Mouse (Mus musculus) cerebellum, postnatal 10 days (tissue): ENCODE measurements around the gene Med13l.

Experiments
- DNase-seq, 2 experiments: peaks; one replicate each; pipeline ENCODE4 v3.0.0; 2021; ENCODE audit warnings: mixed read lengths in 2 of 2

The Med13l gene

DNA sequence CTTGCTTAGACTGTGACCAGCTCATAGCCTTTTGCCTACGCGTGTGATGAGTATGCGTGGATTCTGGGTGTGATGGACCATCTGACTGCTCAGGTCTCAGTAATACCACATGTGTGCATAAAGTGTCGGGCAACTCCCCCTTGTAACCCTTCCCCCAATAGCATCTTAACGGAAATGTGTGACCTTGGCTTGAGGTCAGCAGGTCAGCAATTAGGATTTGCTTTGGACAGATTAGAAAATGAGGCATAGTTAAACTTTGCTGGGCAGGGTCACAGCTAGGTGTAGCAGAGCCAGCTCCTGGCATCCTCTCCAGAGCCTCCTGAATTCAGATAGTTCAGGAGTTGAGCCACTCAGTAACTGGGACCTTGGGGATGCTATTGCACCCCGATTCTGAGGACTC, 1.6 kb upstream of the Med13l start:
- peak in 1 of 2 experiments; percentile 20 for DNase-seq

DNA sequence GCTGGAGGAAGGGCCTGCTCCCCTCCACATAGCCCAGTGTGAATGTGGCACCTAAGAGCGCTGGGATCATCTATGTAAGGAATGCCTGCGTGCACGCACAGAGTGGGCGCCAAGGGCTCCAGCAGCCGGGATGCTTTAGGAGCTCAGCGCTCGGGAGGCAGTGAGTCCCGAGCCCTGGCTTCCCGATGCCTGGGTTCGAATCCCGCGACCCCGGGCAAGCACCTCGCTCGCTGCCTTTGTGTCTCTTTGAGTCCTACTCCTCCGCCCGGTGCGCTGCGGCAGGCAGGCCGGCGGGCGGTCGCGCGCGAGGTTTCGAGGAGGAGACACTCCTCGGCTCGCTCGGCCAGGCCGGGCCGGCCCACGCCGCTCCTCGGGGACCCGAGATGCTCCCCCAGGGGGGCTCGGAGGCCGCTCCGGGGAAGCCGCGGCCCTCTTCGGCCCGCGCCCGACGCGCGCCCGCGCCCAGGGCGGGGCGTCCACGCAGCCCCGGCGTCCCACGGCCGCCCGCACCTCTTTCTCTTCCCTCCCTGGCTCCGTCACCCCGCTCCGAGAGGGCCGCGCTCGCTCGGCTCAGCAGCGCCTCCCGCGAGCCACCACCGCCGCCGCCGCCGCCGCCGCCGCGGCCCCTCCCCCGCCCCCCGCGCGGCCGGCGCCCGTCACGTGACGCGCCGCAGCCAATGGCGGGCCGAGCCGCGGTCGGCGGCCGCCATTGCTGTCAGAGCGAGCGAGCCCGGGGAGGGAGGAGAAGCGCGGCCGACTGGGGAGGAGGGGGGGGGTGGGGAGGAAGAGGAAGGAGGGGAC, 695 bp upstream of the Med13l start:
- peak; percentile 91 to 94 for DNase-seq

DNA sequence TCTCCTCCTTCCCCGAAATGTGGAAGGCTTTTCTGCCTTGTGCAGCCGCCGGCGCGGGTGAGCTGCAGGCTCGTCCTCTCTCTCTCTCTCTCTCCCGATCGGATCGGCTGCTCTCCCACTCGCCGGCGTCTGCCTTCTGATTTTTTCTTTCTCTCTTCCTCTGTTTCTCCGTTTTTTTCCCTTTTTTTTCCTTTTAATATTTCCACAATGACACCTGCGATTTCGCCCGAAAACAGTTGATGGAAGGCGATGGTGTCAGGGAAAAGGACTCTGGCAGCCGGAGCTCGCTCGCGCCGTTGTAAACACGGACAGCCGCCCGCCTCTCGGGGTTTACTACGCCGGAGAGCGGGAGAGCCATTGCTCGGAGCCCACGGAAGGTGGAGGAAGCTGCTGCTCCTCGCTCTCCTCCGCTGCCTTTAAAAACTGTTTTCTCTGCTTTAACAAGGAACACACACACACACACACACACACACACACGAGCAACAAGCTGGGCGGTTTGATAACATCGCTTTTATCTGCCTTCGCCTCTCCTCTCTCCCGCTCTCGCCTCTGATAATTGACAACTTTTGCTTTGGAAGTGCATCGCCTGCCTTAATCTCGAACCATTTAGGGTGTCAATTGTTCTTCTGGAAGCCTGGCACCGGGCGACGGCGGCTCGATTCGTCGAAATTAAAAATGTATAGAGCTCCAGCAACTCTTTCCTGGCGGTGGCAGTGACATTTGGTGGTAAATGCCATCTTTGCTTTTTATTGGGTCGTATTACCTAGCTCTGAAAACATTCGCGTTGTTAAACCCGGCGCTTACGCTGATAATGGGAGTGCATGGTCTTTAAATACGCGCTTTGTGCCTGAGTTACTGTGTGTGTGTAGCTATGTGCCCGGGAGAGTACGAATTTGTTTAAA, 858 bp downstream of the Med13l start:
- peak; percentile 62 to 70 for DNase-seq

DNA sequence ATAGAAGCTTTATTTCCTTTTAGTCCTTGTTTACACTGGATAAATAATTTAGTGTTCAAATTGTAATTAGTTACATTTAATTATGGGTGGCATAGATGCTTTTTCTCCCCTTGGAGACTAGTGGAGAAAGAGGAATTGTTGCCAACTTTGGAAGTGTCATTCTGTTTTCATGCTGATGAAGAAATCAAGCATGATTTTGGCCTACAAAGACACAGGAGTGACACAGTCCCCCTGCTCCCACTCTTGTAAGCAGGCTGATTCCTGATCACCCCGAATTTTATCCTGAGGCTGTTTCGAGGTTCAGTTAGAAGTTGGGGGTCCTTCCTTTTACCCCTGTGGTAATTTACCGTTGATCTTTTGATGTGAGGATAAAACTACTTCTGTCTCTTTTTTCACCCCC, 1.7 kb downstream of the Med13l start:
- peak in 1 of 2 experiments; percentile 39 for DNase-seq

DNA sequence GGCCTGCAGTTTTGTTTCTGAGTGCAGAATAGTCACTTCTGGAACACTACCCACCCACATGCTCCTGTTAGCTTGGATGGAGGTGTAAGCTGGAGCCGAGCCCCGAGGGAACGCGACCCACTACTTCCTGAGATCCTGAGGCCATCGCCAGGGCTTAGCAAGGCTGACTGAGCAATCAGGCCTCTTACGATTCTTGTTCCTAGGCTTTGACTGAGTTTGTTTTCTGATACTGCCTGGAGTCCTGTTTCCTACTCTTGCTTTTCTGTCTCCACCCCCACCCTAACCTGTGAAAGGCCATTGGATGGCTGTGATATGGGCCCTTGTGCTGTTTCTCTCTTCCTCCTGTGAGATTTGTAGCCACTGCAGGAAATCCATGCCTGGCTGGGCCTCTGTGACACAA, 3.1 kb downstream of the Med13l start:
- peak in 1 of 2 experiments; percentile 34 for DNase-seq

DNA sequence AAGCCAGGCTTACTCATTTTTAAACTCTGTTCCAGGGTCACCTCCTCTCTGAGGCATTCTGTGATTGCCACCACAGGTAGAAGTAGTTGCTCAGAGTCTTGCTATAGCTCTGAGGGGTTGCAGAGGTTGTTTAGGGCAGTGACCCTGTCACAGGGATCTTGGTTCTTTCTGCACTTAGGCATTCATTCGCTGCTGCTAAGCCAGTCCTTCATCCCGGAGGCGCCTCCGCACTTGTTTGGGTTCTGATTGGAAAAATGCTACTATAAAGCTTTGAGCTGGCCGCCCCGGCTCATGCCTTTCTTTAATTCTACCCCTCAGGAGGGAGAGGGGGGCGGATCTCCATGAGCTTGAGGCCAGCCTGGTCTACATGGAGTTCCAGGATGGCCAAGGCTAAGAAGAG, 6.9 kb downstream of the Med13l start:
- DNase-seq = no peak

DNA sequence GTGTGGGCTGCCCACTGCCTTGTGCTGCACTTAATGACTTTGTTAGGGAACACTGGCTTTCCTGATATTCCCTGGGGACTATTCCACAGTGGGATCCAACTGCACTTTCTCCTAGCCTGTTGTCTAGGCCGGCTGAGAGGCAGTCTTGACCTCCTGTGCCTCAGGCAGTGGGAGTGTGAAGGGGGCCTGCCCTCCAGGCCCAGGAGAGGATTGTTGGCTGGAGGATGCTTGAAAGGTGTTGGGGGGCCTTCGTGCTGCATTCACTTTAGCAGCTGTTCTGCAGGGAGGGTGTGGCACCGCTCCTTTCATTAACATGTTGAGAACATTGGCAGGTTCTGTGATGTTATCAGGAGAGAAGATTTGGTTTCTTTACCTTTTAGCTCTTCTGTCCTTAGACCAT, 8.5 kb downstream of the Med13l start:
- no peak for DNase-seq

DNA sequence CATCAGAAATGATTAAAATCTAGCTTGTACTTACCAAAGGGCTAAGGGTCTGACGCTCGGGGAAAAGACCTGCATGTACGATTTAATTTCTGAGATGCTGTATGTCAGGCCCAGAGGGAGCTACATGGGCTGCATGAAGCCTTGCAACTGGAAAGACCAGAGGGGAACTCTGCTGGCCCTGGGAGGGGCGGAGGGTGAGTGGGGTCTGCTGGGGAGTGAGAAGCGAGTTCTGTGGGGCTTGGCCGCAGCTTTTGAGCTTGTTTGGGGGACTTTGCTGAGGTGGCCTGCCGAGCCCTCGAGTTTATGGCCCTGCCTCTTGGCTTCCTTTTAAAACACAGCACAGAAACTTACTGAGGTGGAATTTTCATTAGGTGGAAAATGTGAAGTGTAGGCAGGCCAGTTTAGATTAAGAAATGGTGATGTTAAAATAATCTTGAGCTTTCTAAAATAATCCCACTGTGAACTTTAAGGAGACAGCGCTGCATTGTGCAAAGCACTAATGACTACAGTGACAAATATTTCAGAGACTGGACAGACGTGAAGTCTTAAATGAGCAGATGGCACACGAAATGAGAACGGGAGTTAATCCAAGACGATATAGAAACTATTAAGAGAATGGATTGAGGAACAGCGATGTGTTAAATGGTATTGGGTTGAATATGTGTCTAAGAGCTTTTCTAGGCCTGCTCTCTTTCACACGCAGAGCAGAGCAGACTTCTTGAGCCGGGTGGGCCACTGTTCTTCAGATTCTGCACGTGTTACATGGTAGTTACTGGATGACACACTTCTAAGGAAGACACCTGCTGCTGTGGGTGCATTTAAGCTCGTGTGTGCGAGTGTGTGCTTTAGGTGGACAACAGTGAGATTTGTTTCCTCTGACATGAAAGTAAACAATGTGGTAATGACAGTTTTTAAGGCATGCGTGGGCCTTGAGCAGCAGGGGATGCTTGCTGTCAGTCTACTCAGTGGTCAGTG, 9.4 kb downstream of the Med13l start:
- DNase-seq = no peak

DNA sequence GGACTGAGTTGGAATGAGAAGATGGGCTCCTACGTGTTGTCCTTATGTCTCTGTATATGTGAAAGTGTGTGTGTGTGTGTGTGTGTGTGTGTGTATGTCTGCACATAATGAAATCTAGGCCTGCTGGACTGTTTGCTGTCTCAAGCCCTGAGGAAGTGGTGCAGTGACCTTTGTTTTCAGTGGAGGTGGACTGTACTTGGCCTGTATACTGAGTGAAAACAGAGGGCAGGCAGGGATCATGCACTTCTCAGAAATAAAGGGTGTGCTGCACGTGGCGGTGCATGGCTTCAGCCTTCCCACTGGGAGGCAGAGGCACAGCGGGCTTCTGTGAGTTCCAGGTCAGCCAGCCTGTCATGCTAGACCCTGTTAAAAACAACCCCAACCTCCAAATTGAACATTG, 11.0 kb downstream of the Med13l start:
- DNase-seq = no peak

DNA sequence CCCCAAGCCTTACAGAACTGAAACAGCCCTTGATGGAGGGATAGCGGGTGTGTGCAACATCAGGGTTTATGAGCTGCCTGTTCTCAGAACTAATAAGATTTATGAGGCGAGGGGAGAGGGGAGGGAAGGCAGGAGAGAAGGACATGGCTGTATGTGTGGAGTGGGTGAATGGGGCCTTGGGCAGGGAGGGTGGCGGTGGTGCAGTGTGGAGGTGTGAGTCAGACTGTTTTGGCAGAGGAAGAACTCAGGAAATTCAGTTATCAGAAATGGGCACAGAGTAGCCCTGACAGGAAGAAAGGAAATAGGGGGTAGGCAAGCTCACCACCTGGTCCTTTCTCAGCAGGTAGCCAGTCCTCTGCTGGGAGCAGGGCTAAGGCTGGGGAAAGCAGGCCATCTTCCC, 13.8 kb downstream of the Med13l start:
- peak in 1 of 2 experiments; percentile 35 for DNase-seq

DNA sequence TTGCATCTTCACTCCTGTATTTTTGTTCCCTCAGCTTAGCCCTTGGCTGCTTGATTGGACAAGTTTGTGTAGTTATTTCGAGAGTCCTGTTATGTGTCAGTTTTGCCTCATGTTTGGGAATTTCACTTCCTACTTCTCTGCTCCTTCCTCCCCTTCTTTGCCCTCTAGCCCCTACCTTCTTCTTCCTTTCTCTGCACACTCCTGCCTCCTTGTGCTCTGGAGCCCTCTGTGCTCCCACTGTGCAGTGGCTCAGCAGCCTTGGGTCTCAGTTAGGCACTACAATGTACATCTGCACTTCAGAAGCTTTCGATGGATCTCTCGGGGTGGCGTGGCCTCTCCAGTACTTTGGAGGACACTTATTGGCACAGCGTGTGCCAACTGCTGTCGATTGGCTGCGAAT, 14.5 kb downstream of the Med13l start:
- no peak for DNase-seq

DNA sequence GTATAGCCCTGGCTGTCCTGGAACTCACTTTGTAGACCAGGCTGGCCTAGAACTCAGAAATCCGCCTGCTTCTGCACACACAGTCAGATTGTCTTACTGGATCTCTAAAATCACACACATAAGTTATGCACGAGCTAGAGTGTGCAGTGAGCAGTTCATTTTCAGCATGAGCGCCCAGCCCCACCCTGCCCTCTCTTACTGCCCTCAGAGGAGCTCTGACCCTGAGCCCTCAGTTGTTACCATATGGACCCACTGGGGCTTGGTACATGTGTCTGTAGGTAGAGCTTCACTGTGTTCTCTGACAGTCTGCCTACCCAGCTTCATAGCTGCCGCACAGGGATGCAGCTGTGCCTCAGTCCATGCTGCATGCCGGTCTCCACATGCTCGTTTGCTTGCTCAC, 15.4 kb downstream of the Med13l start:
- no peak for DNase-seq

DNA sequence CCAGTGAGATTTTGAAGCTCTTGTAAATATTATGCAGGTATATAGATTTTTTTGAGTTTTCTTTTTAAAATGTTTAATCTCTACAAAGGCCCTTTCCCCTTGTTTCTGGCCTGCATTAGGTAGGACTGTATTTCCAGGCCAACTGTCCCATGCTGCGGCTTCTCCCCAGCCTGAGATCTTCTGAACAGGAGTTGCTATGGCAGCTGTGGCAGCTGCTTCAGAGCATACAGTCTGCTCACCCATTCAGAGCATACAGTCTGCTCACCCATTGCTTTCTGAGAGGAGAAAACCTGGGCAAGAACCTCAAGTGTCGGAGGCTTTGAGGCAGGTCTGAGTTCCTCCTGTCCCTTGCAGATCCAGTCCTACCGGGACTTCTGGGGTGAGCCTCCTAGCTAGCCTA, 16.3 kb downstream of the Med13l start:
- DNase-seq = peak in 1 of 2 experiments; percentile 31

DNA sequence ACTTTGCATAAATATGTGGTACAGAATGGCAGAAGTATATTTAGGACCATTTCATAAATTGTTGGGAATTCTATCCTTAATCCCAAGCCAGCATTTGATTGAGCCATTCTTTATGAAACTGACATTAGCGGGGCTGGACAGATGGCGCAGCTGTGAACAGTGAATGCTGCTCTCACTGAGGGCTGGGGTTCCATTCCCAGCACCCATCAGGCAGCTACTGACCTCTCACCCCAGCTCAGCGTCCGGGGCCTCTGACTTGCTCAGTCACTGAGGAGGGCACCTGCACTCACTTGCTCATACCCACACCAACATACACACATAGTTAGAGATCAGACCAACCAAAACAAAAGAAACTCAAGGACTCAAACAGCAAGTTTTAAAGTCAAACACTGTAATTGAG, 24.9 kb downstream of the Med13l start:
- DNase-seq = peak in 1 of 2 experiments; percentile 57

DNA sequence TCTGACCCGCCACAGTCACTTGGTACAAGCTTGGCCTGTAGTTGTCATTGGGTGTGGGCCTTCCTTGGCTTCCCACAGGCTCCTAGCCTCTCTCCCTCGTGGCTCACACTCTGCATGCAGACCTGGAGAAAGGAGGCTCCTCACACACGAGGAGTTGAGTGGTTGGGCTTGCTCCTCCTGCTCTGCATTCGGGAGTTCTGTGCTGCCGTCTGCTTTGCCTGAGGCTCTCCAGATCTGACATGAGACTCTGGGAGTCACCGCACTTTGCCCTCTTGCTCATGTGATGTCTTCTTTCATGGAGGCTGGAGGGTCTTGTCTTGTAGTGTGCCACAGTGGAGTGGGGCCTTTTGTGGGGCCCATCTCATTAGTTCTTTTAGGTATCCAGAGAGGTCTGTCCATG, 26.1 kb downstream of the Med13l start:
- DNase-seq = no peak

DNA sequence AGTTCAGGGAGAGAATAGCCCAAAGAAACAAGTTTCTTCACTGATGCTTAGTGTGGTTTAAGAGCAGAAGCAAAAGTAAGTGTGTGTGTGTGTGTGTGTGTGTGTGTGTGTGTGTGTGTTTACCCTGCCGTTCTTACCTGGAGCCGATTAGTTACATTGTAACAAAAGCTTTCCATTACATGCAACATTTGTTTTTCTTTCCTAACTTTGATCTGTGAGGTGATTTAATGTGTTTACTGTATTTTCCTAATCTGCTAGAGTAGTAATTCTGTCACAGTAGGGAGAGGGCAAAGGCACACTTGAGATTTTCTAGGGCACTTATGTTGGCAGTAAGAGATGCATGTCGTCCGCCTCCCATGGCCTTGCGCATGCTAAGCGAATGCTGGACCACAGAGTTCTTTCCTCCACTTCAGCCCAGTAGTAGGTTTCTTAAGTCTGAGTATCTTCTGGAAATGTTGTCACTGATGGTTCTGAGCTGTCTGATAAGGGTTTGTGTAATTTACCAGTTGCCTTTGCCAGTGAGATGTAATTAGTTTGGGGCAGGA, 28.0 kb downstream of the Med13l start:
- no peak for DNase-seq

DNA sequence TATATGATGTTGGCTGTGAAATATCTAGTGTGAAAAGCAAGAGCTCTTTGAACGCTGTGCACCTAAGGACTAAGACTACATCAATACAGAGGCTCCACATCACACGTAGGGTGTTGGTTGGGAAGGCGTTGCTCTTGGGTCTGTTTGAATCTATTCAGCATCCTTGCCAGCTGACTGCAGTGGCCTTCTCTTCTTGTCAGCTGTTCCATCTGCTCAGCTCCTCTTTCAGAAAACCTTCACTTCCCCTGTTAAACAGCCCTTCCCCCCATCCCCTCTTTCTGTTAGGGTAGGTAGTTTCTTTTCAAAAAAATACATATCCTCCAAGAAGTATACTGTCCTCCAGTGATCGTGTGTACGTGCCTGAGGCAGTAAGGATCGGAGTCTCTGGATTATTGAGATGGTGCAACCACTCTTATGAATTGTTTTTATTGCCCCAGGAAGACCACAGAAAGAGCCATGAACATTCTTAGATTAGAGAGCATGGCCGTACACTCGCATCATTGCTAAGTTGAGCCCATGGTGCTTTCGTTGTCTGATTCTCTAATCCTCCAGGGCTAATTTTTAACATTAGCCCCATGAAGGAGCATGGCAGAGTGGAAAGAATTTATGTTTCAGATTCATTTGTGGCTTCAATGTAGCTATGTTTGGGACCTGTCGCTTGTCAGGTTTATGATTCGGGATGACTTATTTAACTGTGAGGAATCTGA, 28.9 kb downstream of the Med13l start:
- no peak for DNase-seq

DNA sequence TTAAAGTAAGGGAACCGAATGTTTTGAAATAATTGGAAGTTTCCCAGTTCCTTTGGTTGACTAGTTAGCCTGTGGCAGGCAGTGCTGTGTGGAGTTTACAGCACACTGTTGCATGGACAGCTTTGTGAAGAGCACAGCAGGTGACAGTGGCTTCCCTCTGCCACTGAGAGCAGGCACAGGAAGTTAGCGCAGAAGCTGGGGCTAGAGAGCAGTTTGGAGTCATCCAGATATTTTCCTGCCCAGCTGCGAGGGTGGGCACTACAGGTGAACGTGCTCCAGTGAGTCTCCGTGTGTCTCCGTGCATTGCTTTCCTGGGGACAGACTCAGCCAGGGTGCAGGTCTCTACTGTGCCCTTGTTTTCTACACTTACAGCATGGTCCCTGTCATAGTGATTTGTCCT, 30.4 kb downstream of the Med13l start:
- DNase-seq = no peak

DNA sequence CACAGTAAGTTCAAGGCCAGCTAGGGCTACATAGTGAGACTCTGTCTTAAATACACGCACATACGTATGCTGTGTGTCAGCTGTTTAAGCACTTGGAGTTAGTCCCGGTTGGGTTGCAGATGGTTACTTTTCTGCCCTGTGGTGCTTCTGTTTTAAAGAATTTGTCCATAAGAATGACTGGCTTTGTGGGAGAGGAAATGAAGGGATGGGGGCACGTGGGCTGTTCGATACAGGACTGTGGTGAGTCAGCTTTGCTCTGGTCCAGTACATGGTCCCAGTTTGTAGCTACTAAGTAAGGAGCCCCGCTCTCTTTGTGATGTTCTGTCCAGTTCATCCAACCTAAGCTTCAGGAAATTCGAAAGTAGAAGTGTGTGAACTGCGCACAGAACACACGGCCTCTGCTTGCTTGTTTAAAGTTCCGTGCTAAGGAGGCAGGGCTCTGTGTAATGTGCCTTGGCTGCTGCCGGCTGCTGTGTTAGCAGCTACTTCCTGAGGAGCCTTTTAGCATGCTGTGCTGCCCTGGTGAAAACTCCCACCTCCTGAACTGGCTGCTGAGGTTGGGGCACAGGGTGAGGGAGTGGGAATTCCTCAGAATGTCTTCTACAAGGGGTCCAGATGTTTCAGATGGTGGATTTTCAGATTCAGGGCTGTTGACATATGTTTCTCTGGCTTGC, 31.5 kb downstream of the Med13l start:
- DNase-seq = no peak

DNA sequence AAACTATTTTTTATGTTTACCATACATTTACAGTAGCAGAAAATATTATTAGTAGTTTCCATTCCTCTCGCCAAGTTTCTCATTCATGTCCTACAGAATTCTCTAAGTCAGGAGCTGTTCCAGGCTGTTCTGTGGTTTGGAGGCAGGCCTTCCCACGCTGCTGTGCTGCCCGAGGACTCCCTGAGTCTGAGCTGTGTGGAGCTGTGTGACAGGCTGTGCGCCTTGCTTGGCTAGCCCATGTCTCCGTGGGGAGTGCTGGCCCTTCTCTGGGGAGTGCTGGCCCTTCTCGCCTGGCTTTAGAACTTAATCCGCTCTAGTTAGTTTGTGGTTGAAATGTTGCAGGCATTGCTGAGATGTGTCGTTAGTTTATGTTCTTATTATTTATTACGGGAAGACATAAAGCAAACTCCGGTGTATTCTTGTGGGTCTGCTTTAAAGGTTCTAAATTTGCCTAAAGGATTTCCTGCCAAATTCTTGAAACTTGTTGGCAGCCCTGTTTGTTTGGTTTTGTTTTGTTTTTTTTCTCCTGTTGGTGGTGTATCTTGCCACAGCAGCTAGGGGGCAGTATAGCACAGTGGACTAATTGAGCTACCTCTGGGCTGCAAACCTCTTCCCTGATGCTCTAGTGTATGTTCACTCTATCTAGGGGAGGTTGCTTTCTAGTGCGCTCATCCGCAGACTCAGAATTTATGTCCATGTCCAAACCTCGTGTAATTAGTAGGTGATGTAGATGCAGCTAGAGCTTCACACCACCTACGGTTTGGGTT, 34.2 kb downstream of the Med13l start:
- peak; percentile 78 to 84 for DNase-seq
